Mouse (Mus musculus): ENCODE measurements around the gene Endog.
A peak's percentile ranks its signal among the peaks of the same experiment; 100 is the strongest.
"Not testable (repeated sequence)": the region's sequence is repeated elsewhere in the genome, so short reads cannot be mapped to it uniquely, and the experiment has no call there.

Endog gene

DNA sequence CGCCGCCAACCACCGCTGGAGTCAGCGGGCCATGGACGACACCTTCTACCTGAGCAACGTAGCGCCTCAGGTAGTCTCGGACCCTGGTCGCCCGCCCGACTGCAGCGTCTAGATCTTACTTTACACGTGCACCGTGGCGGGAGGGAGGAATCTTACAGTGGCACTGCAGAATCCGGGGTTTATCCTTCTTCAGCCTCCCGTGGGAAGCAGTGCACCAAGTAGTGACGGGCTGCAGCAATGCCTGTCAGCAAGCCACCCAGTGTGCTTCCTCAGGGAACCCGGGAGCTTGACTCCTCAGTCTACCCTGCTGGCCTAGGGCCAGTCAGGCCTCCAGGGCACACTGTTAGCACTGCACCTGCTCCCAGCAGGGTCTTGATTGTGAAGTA is 697 bp downstream of the Endog start:
- no peak for DNase-seq

DNA sequence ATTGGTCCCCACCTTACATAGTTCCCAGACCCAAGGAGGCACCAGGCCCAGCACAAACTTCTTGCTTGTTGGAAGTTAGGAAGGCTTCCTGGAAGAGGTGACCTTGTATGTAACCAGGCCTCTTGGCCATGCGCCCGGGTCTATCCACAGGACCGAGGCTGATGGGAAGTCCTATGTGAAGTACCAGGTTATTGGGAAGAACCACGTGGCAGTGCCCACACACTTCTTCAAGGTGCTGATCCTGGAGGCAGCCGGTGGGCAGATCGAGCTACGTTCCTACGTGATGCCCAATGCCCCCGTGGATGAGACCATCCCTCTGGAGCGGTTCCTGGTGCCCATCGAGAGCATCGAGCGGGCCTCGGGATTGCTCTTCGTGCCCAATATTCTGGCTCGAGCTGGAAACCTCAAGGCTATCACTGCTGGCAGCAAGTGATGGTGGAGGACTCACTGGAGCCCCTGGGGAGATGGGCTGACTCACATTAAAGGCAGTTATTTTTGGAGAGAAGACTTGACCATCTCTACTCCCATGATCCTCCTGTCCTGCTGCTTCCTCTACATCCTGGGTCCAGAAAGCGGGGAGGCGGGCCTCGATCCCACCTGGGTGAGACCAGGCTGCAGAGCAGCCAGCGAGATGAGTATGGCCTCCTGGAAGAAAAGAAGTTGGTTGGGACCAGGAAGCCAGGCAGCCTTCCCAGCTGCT is 2.4 kb downstream of the Endog start:
- peak; percentile 93 for DNase-seq

DNA sequence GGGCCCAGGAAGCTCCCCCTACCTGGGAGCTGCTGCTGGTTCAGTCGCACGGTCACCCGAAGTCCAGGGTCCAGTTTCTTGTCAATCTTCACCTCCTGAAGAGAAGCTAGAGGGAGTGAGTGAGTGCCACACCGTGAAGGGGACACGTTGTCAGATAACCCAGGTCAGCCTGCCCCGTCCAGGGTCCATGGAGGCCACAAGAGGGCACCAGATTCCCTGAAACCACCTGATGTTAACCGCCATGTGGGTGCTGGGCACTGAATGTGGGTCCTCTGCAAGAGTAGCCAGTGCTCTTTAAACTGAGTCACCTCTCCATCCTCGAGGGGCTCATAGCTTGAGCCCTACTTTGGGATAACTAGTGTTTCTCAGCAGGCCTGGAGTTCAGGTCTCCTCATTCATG is 4.6 kb downstream of the Endog start:
- no peak for DNase-seq

DNA sequence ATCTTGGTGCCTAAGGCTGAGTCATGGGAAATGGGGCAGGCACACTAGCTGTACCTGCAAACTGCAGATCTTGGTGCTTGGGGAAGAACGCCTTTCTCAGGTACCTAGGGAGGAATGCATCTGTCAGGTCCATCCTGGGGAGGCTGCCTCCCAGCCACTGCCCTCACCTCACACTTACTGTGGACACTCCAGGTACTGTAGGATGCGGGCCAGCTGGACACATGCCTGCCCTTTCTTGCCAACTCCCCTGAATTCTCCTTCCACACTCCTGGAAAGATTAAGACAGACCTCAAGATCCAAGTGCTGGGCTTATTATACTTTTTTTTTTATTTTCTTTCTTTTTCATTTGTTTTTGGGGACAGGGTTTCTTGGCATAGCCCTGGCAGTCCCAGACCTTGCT is 5.3 kb downstream of the Endog start:
- no peak for DNase-seq

DNA sequence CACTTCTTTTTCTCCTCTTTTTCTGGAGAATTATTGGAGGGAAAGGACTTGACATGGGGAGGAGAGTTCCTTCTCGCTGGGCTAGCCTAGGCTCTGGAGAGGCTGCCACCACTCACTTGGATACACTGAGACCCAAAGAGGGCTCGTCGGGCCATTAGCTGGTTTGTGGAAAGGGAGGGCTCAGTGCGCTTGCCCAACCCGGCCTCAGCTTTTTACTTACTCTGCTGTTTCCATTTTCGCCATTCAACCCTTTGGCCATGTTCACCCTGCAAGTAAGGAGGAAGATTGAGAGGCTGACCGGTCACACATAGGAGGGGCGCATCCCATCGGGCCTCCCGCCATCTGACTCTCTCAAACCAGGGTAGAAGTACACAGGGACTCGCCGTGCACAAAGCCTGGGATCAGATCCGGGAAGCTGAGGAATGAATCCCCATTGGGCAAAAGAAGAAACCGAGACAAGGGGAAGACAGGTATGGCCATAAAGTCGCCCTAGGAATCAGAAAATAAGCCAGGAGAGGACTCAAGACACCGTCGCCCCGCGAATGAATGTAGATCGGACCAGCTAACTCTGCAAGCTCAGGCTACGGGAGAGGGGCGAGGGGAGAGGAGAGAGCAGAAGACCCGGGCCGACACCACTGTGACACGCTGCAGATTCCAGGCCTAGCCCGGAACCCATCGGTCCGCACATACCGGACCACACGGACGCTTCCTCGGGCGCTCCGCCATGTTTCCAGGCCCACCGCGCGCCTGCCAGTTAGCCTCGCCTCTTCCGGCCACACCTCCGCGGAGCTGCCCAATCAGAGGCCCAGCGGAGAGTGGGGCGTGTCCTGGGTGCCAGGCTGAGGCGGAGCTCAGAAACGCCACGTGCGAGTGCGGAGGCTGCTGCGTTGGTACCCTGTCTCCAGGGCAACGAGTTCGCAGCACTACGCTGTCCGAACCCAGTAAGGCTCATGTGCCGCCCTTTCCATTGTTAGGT is 6.7 kb downstream of the Endog start, which contains the start of gene Spout1:
Gene Spout1, minus strand, starts transcription at position 760 of the 976 bp plus-strand sequence.
- DNase-seq = peak; percentile 100

DNA sequence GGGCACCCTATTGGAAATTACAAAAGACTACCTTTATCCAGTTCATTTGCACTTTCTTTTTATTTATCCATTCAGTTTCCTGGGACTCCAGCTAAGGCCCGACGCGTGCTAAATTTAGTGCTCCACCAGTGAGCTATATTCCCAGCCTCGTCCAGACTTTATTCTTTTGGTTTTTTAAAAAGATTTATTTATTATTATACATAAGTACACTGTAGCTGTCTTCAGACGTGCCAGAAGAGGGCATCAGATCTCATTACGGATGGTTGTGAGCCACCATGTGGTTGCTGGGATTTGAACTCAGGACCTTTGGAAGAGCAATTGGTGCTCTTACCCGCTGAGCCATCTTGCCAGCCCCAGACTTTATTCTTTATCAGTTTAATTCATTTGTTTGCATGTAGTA is 7.4 kb downstream of the Endog start:
- not testable (repeated sequence) for DNase-seq

DNA sequence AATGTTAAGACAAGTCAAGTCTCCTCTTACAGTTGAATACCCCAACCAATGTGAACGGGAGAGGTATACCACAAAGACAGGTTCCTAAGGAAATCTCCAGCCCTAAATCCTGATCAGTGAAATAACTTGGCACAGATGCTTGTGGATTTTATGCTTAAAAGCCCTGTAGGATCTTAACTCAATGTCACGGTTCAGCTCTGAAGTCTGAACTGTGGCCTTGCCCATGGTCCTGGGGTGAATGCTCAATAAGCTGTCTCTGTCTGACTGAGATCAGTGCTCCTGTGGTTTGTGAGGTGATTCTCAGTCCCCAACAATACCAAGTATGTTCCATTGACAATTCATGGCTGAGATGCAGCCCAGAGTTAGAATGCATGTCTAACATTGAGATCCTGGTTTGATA is 11.1 kb downstream of the Endog start:
- no peak for DNase-seq

DNA sequence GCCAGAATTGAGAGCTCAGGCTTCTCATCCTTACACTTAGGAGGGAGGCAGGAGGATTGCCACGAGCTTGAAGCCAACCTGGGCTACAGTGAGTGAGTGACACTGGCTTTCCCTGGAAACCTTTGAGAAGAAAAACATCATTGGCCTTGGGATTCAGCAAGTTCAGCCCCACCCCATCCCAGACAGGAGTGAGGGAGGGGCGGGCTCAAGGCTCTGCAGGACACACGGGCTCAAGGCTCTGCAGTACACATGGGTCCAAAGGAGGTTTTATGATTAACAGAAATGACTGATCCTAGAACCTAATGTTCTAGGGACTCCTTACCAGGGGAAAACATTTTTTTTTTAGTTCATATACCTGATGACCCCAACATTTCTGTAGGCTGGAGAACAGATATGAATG is 12.4 kb downstream of the Endog start:
- DNase-seq = no peak

DNA sequence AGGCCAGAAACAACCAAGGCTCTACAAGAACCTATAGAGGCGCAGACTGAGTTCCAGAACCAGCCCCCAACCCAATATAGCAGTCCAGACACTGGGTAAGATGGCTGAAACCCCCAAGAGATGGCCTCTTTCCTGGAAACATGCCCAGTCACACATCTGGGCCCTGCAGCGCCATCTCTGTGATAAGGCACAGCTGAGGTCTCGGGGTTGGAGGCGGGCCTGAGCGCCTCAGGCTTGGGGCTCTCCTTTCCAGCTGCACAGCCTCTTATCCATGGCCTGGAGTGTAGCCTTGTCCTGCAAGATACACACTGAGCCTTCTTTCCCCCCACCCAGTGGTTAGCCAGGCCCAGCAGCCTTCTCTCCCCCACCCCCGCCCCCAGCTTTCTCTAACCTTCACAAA is 14.0 kb downstream of the Endog start:
- no peak for DNase-seq

DNA sequence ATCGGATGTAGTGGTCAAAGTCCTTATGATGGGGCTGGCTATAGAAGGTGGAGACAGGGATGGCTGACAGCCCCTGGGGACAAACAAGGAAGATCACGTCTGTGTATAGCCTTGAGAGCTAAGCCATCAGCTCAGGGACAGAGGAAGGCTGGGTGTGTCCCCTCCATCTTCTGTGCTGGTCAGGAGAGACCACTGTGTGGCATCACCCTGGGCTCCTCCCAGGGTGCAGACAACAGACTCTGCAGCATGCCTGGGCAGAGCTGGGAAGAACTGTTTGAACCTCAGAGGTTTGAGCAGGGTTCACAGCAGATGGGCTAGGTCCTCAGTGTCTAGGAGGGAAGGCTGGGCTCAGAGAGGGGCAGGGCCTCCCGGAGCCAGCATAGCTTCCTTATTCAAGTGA is 14.4 kb downstream of the Endog start:
- no peak for DNase-seq

DNA sequence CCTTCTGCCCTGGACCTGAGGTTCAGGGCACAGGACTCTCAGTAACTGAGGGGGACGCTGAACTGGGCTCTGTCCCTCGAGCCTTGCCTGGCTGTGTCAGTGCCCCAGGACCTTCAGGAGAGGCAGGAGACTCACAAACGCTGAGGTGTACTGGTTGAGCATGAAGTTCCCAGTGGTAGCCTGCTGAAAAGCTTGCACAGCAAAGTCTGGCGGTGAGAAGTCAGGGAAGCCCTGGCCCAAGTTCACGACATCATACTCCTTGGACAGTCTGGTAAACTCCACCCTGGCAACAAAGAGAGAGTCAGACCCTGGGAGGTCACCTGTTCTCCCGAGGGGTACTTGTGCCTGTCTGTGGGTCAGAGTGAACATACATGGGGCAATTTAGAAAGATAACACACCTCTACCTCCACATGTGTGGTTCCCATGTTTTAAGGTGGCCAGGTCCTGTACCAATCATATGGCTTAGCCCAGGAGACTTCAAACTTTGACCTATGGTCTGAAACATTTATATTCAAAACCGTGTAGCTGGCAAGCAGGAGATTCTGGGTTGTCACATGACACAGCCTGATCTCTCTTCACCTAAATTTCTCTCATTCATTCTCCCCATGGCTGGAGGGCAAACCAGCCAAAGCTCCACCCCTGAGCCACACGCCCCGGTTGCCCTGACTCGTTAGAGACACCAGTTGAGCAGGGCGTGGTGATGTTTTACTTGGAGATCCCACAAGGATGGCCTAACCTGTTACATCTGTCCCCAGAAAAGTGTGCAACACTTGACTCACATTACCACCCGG is 20.7 kb downstream of the Endog start:
- DNase-seq = no peak

DNA sequence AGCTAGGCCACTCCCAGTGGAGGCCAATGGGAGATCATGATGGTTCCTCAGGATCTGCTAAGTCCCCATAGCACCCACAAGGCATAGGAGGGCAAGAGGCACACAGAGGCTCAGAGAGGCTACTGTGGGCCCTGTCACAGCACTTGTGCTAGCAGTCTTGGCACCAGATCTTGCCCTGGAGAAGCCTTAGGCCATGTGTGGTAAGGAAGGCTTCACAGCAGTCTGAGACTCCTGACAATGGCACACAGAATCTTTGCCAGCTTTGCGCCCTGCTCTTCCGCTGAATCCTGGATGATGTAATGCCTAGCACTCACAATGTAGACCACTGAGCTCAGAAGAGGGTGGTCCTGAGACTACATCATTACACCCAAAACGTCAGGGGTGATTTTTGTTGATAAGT is 23.4 kb downstream of the Endog start:
- no peak for DNase-seq

DNA sequence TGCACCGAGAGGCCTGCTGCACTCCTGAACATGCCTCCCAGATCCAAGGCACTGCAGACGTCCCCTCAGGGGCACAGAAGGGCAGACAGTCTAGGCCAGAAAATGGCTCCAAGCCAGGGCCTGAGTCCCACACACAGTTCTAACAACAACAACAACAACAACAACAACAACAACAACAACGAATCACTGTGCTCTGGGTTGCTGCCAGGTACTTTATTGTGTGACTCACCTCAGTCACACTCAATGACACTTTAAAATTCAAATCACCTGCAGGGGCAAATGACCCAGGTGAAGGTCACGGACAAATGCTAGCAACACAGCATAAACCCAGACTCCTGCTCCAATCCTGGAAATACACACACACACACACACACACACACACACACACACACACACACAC is 26.7 kb downstream of the Endog start:
- DNase-seq = no peak

DNA sequence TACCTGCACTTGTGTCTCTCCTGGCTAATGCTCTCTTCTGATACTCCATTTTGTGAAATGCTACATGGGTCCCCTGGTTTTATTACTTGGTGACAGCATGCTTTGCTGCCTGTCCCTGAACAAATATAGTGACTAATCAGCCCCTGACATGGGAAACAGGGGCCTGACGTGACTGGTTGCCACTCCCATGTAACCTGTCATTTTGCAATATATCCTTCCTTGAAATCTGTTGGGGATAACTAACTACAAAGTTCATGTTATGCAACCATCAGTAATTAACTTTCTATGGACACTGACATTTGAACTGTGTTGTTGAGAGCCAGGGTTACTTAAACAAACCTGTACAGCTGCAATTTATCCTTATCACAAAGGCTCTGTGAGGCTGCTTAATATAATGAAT is 28.7 kb downstream of the Endog start:
- no peak for DNase-seq

DNA sequence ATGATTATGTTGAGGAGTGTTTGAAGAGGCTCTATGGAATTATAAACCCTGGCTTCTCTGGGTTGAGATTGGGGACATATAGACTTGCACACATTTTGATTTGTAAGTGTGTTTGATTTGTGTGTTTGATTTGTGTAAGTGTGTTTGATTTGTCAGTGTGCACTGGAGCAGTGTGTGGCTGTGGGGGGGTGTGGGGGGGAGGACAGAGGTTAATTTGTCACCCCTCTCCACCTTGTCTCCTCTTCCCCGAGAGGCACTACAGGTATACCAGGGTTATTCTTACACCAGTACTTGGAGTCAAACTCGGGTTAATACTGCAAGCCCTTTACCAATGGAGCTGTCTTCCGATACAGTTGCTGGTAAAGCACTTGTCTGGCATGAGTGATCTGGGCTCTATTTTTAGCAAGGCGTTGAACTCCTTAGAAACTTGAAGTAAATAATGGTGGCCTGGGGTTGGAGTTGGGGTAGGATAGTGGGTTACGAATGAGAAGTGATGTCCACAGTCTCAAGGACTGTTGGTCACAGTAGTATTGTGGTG is 29.2 kb downstream of the Endog start:
- no peak for DNase-seq

DNA sequence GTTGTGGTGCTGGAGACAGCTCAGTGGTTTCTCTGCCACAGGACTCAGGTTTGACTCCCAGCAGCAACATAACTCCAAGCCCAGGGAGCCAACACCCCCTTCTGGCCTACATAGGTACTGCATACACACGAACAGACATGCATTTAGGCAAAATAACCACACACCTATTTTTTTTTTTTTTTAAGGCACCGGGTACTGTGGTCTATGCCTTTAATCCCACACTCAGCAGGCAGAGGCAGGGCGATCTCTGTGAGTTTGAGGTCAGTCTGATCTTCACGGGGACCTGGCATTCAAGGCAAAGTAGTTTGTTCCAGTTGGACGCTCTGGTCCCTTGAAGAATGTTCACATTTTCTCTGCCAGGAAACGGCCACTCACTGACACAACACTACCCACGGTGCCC is 32.1 kb downstream of the Endog start:
- no peak for DNase-seq

DNA sequence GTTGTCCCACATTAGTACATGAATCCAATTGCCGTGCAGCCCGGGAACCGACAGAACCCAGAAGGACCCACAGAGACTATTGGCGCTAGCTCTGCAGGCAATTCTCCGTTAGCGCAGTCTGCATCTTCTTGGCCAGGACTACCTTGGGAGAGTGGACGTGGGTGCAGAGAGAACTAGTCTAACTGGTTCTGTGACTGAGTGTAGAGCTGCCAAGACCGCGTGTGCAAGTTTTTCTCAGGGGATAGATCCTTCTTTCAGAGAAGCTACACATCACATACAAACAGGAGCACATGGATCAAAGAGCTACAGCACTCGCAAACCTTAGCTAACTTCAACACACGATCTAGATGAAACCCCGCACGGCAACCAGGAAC is 33.9 kb downstream of the Endog start:
- DNase-seq = no peak

DNA sequence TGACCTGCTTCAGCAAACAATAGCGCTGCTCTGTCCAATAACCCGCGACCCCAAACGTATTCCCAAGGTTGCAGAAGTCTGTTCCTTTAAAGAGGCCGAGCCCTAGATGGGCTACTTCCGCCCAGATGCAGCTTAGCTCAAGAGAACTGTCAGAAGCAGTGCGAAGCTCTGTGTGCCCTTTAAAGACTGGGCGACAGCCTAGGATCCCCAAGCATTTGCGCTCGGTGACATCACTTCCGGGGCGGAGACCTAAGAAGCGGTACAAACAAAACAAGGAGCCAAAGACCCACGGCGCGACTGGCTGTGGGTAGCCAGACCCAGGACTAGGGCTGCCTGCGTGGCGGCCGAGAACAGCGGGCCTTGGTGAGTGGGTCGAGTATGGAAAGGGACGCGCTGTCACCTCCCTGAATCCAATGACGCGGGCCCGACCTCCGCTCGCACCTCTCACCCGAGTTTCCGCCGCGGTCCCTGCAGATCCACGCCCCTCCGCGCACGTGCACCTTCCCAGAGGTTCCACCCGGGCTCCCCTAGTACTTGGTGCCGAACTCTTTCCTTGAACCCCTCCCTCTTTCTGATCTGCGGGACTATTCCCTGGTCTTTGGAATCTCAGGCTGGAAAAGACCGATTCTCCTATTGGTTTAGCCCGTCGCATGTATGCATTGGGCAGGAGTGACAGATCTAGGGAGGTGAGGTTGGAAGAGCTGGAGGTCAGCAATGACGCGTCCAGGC is 34.5 kb downstream of the Endog start, which contains the start of gene Kyat1:
Gene Kyat1, minus strand, starts transcription at position 219 of the 729 bp plus-strand sequence.
- peak; percentile 100 for DNase-seq

DNA sequence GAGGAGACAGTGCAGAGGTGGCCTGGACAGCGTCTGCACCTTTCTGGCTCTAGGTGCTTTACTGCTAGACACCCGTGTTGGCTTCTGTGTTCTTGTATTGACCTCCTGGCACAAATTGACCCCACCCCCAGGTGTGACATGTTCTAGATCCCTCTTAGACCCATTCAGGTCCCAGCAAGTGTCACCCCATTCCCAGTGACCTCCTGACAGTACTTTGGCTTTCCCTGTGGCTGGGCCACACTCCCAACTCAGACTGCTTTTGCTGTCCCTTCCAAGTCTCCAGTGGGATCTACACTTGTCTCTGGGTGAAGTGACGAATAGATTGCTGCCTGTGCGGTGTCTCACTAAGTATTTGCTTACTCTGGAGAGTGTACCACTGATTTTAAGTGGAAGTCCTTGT is 36.1 kb downstream of the Endog start:
- peak; percentile 82 for DNase-seq

DNA sequence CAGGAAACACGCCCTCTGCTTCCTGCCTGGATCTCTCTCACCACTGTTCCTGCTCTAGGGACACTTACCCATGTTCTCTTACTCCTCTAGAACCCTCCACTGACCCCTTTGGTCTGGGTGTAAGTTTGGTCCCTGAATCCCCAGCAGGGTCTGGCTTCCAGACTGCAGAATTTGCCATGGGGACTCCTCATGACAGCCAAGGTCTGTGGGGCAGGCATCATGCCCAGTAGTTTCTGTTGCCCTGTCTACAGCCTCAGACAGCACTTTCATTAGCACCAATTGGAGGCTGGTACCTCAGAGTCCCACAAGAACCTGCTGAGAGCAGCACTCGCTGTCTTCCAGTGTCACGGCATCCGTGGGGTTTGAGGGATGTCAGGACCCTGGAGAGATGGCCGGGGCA is 36.6 kb downstream of the Endog start:
- DNase-seq = peak; percentile 87

DNA sequence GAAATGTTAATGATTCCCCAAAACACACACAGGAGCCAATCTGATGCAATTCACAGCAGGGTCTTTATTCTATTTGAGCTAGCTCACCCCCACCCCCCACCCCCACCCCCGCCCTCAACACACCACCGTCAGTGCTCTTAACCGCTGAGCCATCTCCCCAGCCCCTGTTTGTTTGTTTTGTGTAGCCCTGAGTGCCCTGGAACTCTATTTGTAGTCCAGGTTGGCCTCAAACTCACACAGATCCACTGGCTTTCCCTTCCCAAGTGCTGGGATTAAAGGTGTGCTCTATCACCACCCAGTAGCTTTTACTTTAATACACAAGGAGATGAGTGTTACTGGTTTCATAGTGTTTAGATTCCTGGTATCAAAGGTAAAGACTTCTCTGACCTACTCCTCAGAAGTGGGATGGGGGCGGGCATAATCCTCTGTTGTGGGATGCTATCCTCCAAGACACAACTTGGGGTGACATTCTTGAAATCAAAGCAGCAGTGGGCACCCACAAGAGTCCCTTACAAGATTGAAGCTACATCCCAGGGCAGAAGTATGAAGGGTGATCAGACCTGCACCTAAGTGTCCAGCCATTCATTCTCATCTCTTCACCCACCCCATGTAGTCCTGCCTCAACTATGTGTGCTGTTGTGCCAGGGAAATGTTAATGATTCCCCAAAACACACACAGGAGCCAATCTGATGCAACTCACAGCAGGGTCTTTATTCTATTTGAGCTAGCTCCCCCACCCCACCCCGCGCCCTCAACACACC is 40.3 kb downstream of the Endog start:
- DNase-seq = peak; percentile 50

DNA sequence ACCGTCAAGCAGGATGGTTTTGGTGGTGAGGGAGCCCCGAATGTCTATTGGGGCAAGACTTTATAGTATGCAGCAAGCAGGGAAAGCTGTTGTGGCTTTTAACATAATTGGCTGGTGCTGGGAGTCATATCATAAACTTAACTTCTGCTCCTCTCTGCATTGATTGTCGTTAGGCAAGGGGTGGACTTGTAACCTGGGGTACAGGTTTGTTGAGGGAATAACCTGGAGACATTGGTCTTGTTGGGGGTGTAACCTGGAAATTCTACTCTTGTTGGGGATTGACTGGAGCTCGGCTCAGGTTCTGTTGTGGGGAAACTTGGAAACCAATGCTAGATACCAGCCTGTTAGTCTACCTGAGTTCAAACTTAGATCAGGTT is 40.9 kb downstream of the Endog start:
- peak; percentile 74 for DNase-seq
